Mouse (Mus musculus): Measurements from ENCODE around the gene Zfp36. TPM values are rescaled to one million over a fixed set of nuclear protein-coding genes. Genes with fewer than 3 reads are reported as not detected.

Zfp36 gene
- polyA plus RNA-seq, 1 experiment from 2014 or later, result 37.3 TPM

DNA sequence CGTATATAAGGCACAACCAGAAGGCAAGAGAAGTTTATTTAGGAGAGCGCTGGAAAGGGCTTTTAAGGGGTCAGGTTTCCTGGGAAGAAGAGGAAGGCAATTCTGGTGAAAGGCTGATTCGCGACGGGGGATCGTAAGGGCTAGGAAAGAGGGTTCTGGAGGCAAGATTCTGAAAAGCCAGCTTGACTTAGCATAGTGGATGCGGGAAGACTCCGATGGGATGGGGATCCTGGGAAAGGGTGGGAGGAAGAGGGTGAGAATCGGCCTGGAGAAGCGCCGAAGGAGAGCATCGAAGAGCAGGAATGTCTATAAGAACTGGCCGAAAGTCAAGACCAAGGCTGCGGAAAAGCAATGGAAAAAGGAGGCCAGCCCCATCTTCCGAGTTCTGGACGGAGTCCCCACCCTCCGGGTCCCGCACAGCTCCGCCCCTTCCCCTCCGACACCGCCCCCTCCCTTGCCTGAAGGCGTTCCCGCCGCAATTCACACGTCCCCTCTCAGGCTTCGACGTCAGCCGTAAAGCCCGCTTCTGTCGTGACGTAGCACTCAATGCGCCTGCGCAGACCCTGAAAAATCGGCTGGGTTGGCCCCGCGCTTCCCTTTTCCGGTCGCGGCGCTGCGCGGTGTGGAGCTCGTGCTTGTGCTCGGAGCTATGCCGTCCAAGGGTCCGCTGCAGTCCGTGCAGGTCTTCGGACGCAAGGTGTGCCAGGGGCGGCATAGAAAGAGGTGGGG lies 29.7 kb downstream of the Zfp36 start, which contains the start of gene Rps16:
Rps16 (plus strand) TSS at position 498 of the 729 bp plus-strand sequence.
- Histone ChIP-seq H3K36me3 (ENCODE audit: control insufficient read depth, insufficient read depth, low read length) (peaks cover 27% of the 10 kb centered on the region), H3K4me2 (ENCODE audit: low read depth, low read length) (peak within 1 kb of the TSS; percentile 86), H3K27ac (ENCODE audit: low read length) (peak within 1 kb of the TSS; percentile 81), H3K9ac (ENCODE audit: low read depth, low read length) (peak within 1 kb of the TSS; percentile 99), H3K4me1 (ENCODE audit: control insufficient read depth, insufficient read depth, low read length) (peaks cover 17% of the 10 kb centered on the region), H3K4me3 (ENCODE audit: low read length) (peak within 1 kb of the TSS; percentile 90), H3K27me3 (replicated peaks; ENCODE audit: control insufficient read depth, insufficient read depth, low read length) (no peaks in the 10 kb centered on the region), H3K9me3 (ENCODE audit: control insufficient read depth, low read length) (no peaks in the 10 kb centered on the region)
- ATAC-seq, result peak; percentile 92
- under 1% methylated on average over 50 of the region's 50 CpGs for WGBS

- no peaks in the 10 kb centered on the region for H3K9me3 ChIP-seq (ENCODE audit: control insufficient read depth, low read length)
Observed at GRCm38 (mm10) chr7:28348601-28349000, 31.5 kb downstream of the Zfp36 start.

DNA sequence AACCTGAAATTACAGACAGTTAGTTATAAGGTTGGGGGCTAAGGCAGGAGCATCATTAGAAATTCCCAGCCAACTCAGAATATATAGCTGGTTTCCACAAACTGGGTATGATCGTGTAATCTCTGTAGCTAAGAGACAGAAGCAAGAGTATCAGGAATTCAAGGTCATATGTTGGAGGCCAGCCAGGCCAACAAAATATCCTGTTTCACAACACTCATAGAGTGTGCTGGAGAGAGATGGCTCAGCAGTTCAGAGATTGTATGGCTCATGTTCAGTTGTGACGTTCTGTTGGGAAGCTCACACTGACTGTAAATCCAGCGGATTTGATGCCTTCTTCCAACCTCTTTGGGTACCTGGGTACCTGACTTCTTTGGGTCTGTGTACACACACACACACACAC lies 32.3 kb downstream of the Zfp36 start:
- 64% methylated on average over 3 of the region's 3 CpGs for WGBS
- H3K4me3 ChIP-seq (ENCODE audit: low read length), result no peak overlapping the region
- no peak overlapping the region for H3K9ac ChIP-seq (ENCODE audit: low read depth, low read length)
- no peaks in the 10 kb centered on the region for H3K9me3 ChIP-seq (ENCODE audit: control insufficient read depth, low read length)
- H3K27me3 ChIP-seq (replicated peaks; ENCODE audit: control insufficient read depth, insufficient read depth, low read length), result no peaks in the 10 kb centered on the region
- H3K36me3 ChIP-seq (ENCODE audit: control insufficient read depth, insufficient read depth, low read length), result peaks cover 5% of the 10 kb centered on the region
- H3K4me1 ChIP-seq (ENCODE audit: control insufficient read depth, insufficient read depth, low read length), result peaks cover 17% of the 10 kb centered on the region
- no peak for ATAC-seq
- no peak overlapping the region for H3K27ac ChIP-seq (ENCODE audit: low read length)
- no peak overlapping the region for H3K4me2 ChIP-seq (ENCODE audit: low read depth, low read length)

More at GRCm38 (mm10) chr7:28348601-28349000, 31.5 kb downstream of the Zfp36 start:
- ATAC-seq, result no peak
- Histone ChIP-seq H3K4me3 (ENCODE audit: low read length) (no peak overlapping the region), H3K4me2 (ENCODE audit: low read depth, low read length) (no peak overlapping the region), H3K36me3 (ENCODE audit: control insufficient read depth, insufficient read depth, low read length) (peaks cover 13% of the 10 kb centered on the region), H3K4me1 (ENCODE audit: control insufficient read depth, insufficient read depth, low read length) (peaks cover 17% of the 10 kb centered on the region), H3K27me3 (replicated peaks; ENCODE audit: control insufficient read depth, insufficient read depth, low read length) (no peaks in the 10 kb centered on the region), H3K27ac (ENCODE audit: low read length) (no peak overlapping the region), H3K9ac (ENCODE audit: low read depth, low read length) (no peak overlapping the region)
- 87% methylated on average over 7 of the region's 7 CpGs for WGBS

GRCm38 (mm10) chr7:28344637-28345036 lies 35.4 kb downstream of the Zfp36 start:
- Histone ChIP-seq H3K4me3 (ENCODE audit: low read length) (no peak overlapping the region), H3K4me2 (ENCODE audit: low read depth, low read length) (no peak overlapping the region), H3K9me3 (ENCODE audit: control insufficient read depth, low read length) (no peaks in the 10 kb centered on the region), H3K4me1 (ENCODE audit: control insufficient read depth, insufficient read depth, low read length) (peaks cover 15% of the 10 kb centered on the region), H3K27ac (ENCODE audit: low read length) (no peak overlapping the region), H3K27me3 (replicated peaks; ENCODE audit: control insufficient read depth, insufficient read depth, low read length) (no peaks in the 10 kb centered on the region), H3K9ac (ENCODE audit: low read depth, low read length) (no peak overlapping the region), H3K36me3 (ENCODE audit: control insufficient read depth, insufficient read depth, low read length) (no peaks in the 10 kb centered on the region)
- ATAC-seq, result no peak
- WGBS, result 4% methylated on average over 4 of the region's 4 CpGs

DNA sequence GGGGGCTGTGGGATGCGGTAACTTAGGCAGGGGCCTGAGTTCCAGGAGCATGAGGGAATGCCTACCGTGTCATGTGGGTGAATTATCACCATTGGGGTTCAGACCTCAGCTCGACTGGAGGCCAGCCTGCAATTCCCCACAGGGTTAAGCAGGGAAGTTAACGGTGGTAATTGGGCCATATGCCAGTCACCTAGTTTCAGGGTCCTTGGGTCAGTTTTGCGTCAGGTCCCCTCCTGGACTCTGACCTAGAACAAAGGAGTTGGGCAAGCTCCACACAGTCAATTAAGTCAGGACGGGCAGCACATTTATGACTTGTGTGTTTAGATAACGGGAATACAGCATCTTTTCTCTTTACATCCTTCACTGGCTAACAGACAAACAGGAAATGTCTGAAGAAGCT lies 38.7 kb downstream of the Zfp36 start:
- H3K4me1 ChIP-seq (ENCODE audit: control insufficient read depth, insufficient read depth, low read length), result peaks cover 17% of the 10 kb centered on the region
- ATAC-seq, result peak; percentile 22; the same call in 1 of the 2 replicates
- H3K9ac ChIP-seq (ENCODE audit: low read depth, low read length), result no peak overlapping the region
- H3K27me3 ChIP-seq (replicated peaks; ENCODE audit: control insufficient read depth, insufficient read depth, low read length), result no peaks in the 10 kb centered on the region
- no peaks in the 10 kb centered on the region for H3K36me3 ChIP-seq (ENCODE audit: control insufficient read depth, insufficient read depth, low read length)
- no peaks in the 10 kb centered on the region for H3K9me3 ChIP-seq (ENCODE audit: control insufficient read depth, low read length)
- peak overlapping the region; percentile 24; the same call in 1 of the 2 replicates for H3K27ac ChIP-seq (ENCODE audit: low read length)
- 18% methylated on average over 7 of the region's 7 CpGs for WGBS
- no peak overlapping the region for H3K4me3 ChIP-seq (ENCODE audit: low read length)
- H3K4me2 ChIP-seq (ENCODE audit: low read depth, low read length), result no peak overlapping the region

GRCm38 (mm10) chr7:28339213-28339917 lies 40.7 kb downstream of the Zfp36 start:
- Histone ChIP-seq H3K4me2 (ENCODE audit: low read depth, low read length) (peak overlapping the region; percentile 56), H3K4me3 (ENCODE audit: low read length) (peak overlapping the region; percentile 95), H3K36me3 (ENCODE audit: control insufficient read depth, insufficient read depth, low read length) (no peaks in the 10 kb centered on the region), H3K27me3 (replicated peaks; ENCODE audit: control insufficient read depth, insufficient read depth, low read length) (no peaks in the 10 kb centered on the region), H3K9ac (ENCODE audit: low read depth, low read length) (peak overlapping the region; percentile 72), H3K4me1 (ENCODE audit: control insufficient read depth, insufficient read depth, low read length) (peaks cover 17% of the 10 kb centered on the region), H3K27ac (ENCODE audit: low read length) (peak overlapping the region; percentile 83), H3K9me3 (ENCODE audit: control insufficient read depth, low read length) (no peaks in the 10 kb centered on the region)
- no peak for ATAC-seq
- 73% methylated on average over 19 of the region's 19 CpGs for WGBS

GRCm38 (mm10) chr7:28338108-28338998 lies 41.7 kb downstream of the Zfp36 start, which contains the start of gene Supt5:
Gene Supt5 (minus strand): TSS chr7:28338746.
- no peaks in the 10 kb centered on the region for H3K9me3 ChIP-seq (ENCODE audit: control insufficient read depth, low read length)
- peak within 1 kb of the TSS; percentile 64 for H3K4me2 ChIP-seq (ENCODE audit: low read depth, low read length)
- under 1% methylated on average over 76 of the region's 77 CpGs for WGBS
- H3K27me3 ChIP-seq (replicated peaks; ENCODE audit: control insufficient read depth, insufficient read depth, low read length), result no peaks in the 10 kb centered on the region
- ATAC-seq, result peak; percentile 98
- H3K27ac ChIP-seq (ENCODE audit: low read length), result peak within 1 kb of the TSS; percentile 83
- no peaks in the 10 kb centered on the region for H3K36me3 ChIP-seq (ENCODE audit: control insufficient read depth, insufficient read depth, low read length)
- H3K4me3 ChIP-seq (ENCODE audit: low read length), result peak within 1 kb of the TSS; percentile 95
- peak within 1 kb of the TSS; percentile 97 for H3K9ac ChIP-seq (ENCODE audit: low read depth, low read length)
- peaks cover 17% of the 10 kb centered on the region for H3K4me1 ChIP-seq (ENCODE audit: control insufficient read depth, insufficient read depth, low read length)

DNA sequence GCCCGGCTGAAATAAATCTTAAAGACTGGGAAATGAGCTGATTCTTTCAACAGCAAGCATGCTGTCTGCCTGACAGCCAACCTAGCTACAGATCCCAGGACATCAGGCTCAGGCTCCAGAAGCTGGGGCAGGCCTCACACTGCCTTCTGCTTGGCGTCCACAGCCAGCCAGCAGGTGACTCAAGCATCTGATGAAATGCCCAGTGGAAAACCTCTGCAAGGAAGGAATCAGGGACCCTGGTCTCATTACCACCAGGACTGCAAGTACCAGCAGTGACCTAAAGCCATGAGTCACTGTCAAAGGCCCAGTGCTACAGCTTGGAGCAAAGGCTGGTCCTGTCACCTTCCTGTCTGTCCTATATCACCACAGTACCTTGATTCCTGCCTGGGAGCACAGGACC lies 44.6 kb downstream of the Zfp36 start:
- no peaks in the 10 kb centered on the region for H3K9me3 ChIP-seq (ENCODE audit: control insufficient read depth, low read length)
- H3K4me2 ChIP-seq (ENCODE audit: low read depth, low read length), result no peak overlapping the region
- no peak for ATAC-seq
- H3K27me3 ChIP-seq (replicated peaks; ENCODE audit: control insufficient read depth, insufficient read depth, low read length), result no peaks in the 10 kb centered on the region
- H3K4me1 ChIP-seq (ENCODE audit: control insufficient read depth, insufficient read depth, low read length), result peaks cover 7% of the 10 kb centered on the region
- no peak overlapping the region for H3K9ac ChIP-seq (ENCODE audit: low read depth, low read length)
- peaks cover 7% of the 10 kb centered on the region; the same call in 1 of the 2 replicates for H3K36me3 ChIP-seq (ENCODE audit: control insufficient read depth, insufficient read depth, low read length)
- no peak overlapping the region for H3K27ac ChIP-seq (ENCODE audit: low read length)
- no peak overlapping the region for H3K4me3 ChIP-seq (ENCODE audit: low read length)
- 92% methylated on average over 2 of the region's 2 CpGs for WGBS

DNA sequence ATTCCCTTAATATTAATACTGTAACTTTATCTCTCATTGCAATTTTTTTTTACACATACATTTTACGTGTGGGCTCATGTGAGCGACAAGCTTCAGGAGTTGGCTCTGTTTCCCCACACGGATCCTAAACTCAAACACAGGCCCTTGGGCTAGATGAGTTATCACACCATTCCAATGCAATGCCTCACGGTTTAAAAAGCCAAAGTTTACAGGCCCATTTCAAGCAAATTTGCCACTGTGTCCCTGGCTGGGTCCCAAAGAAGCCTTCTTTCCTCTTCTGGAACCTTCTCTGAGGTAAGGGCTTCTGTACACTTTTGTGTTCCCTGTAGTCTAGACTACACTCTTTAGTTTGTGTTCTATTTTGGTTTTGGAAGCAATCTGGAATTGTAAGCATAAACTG lies 45.5 kb downstream of the Zfp36 start:
- no peak overlapping the region for H3K4me3 ChIP-seq (ENCODE audit: low read length)
- H3K4me1 ChIP-seq (ENCODE audit: control insufficient read depth, insufficient read depth, low read length), result peaks cover 7% of the 10 kb centered on the region
- H3K9ac ChIP-seq (ENCODE audit: low read depth, low read length), result no peak overlapping the region
- H3K9me3 ChIP-seq (ENCODE audit: control insufficient read depth, low read length), result no peaks in the 10 kb centered on the region
- WGBS, result 91% methylated on average over 4 of the region's 4 CpGs
- H3K27me3 ChIP-seq (replicated peaks; ENCODE audit: control insufficient read depth, insufficient read depth, low read length), result no peaks in the 10 kb centered on the region
- no peak overlapping the region for H3K27ac ChIP-seq (ENCODE audit: low read length)
- ATAC-seq, result no peak
- H3K36me3 ChIP-seq (ENCODE audit: control insufficient read depth, insufficient read depth, low read length), result peaks cover 14% of the 10 kb centered on the region
- no peak overlapping the region for H3K4me2 ChIP-seq (ENCODE audit: low read depth, low read length)
